Mouse (Mus musculus) spleen, adult 2 months (tissue): ENCODE data around the gene Wfdc11. TPM values are rescaled to one million over a fixed set of nuclear protein-coding genes. Genes with fewer than 3 reads are reported as not detected.
"Not testable (repeated sequence)": the region's sequence is repeated elsewhere in the genome, so short reads cannot be mapped to it uniquely, and the experiment has no call there.

Experiments
- DNase-seq, 2 experiments: peaks; one replicate each; pipeline versions ENCODE4 v3.0.0 to v3.0.0-alpha.2; 2012 to 2021; ENCODE audit warnings: low spot score in 2 of 2, low read depth in 1 of 2
- H3K27ac ChIP-seq: fragments of 200-500 bp; 2 replicates; pipeline ENCODE4 v1.5.1; 2012; ENCODE audit warnings: low read length, inconsistent platforms; ENCODE audit not compliant: insufficient read depth
- H3K27me3 ChIP-seq: fragments of 200-500 bp; 2 replicates; pipeline ENCODE4 v1.6.1; 2012; ENCODE audit warnings: mild to moderate bottlenecking, moderate library complexity, low read length, inconsistent platforms; ENCODE audit not compliant: control insufficient read depth, insufficient read depth
- H3K36me3 ChIP-seq: fragments of 200-500 bp; 2 replicates; pipeline ENCODE4 v1.6.1; 2012; ENCODE audit warnings: mild to moderate bottlenecking, low read length, inconsistent platforms; ENCODE audit not compliant: control insufficient read depth, insufficient read depth
- H3K4me1 ChIP-seq: fragments of 200-500 bp; 2 replicates; pipeline ENCODE4 v1.6.1; 2011; ENCODE audit warnings: inconsistent platforms; ENCODE audit not compliant: control insufficient read depth, insufficient read depth, insufficient read length
- H3K4me3 ChIP-seq: fragments of 200-500 bp; 2 replicates; pipeline ENCODE4 v1.5.1; 2011; ENCODE audit warnings: mild to moderate bottlenecking, inconsistent platforms; ENCODE audit not compliant: insufficient read depth, insufficient read length; ENCODE audit errors: extremely low read depth
- CTCF ChIP-seq: fragments of 200-500 bp; IDR thresholded peaks from 2 replicates; pipeline ENCODE4 v1.5.1; 2011; ENCODE audit warnings: mild to moderate bottlenecking, inconsistent platforms; ENCODE audit not compliant: insufficient read depth, insufficient read length, insufficient replicate concordance; ENCODE audit errors: extremely low read depth
- POLR2A ChIP-seq: fragments of 200-500 bp; IDR thresholded peaks from 2 replicates; pipeline ENCODE4 v1.6.1; 2011; ENCODE audit warnings: low read depth, low read length, inconsistent platforms
- WGBS: fragments of 180-500 bp; shearing (Covaris S2); methylation state at CpG from one replicate; pipeline ENCODE4 v1.1.7; 2018; 5-methylcytosine and 5-hydroxymethylcytosine counted together
- polyA plus RNA-seq: library from polyadenylated mRNA; depleted of rRNA; stranded (reverse); fragments of >200 nt; gene quantifications from 2 replicates; pipeline ENCODE4 v1.2.3, GENCODE M21; 2012; rRNA removed

Gene Wfdc11
- polyA plus RNA-seq, 1 experiment = not detected

DNA sequence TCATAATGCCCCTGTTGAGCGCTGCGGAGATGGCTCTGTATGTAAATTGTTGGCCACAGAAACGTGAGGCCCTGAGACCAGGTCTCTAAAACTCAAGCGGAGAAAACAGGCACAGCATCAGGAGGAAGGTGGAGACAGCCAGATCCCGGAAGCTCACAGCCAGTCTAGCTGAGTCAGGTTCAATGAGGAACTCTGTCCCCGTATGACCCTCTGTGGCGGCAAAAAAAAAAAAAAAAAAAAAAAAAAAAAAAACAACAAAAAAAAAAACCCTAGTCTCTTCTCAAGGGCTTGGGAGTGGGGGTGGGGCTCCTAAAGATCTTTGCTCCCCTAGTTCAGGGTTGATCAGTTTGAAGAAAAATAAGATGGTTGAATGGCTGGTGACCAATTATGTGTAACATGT is 32.8 kb downstream of the Wfdc11 start:
- H3K36me3 ChIP-seq = no peaks in the 10 kb centered on the region
- WGBS = 14% methylated on average over 7 of the region's 7 CpGs
- TF ChIP-seq CTCF = no peak
- no peak for TF ChIP-seq POLR2A
- no peak overlapping the region for H3K27ac ChIP-seq
- no peaks in the 10 kb centered on the region for H3K27me3 ChIP-seq
- DNase-seq = no peak
- no peak overlapping the region for H3K4me3 ChIP-seq
- H3K4me1 ChIP-seq = peaks cover 5% of the 10 kb centered on the region; the same call in 1 of the 2 replicates

- no peak for TF ChIP-seq POLR2A
- no peak for TF ChIP-seq CTCF
- no peaks in the 10 kb centered on the region for H3K27me3 ChIP-seq
- no peak within 1 kb of the TSS for H3K27ac ChIP-seq
- WGBS = 89% methylated on average over 3 of the region's 3 CpGs
- no peak for DNase-seq
- no peak within 1 kb of the TSS for H3K4me3 ChIP-seq
- no peaks in the 10 kb centered on the region for H3K36me3 ChIP-seq
- peaks cover 5% of the 10 kb centered on the region; the same call in 1 of the 2 replicates for H3K4me1 ChIP-seq
Measured at GRCm38 (mm10) chr2:164638696-164639095, 35.2 kb downstream of the Wfdc11 start, which contains the start of gene Wfdc16. Gene Wfdc16, minus strand, starts transcription at chr2:164638796.

- Histone ChIP-seq H3K36me3 (no peaks in the 10 kb centered on the region), H3K27me3 (no peaks in the 10 kb centered on the region), H3K4me1 (no peaks in the 10 kb centered on the region), H3K4me3 (no peak overlapping the region), H3K27ac (no peak overlapping the region)
- TF ChIP-seq POLR2A = no peak
- no peak for TF ChIP-seq CTCF
- no peak for DNase-seq
- WGBS = 90% methylated on average over 9 of the region's 9 CpGs
Measured at GRCm38 (mm10) chr2:164635266-164635665, 38.6 kb downstream of the Wfdc11 start.

- 65% methylated on average over 4 of the region's 4 CpGs for WGBS
- H3K36me3 ChIP-seq = no peaks in the 10 kb centered on the region
- TF ChIP-seq POLR2A = no peak
- no peak for TF ChIP-seq CTCF
Measured at GRCm38 (mm10) chr2:164621775-164622174, 52.1 kb downstream of the Wfdc11 start.

DNA sequence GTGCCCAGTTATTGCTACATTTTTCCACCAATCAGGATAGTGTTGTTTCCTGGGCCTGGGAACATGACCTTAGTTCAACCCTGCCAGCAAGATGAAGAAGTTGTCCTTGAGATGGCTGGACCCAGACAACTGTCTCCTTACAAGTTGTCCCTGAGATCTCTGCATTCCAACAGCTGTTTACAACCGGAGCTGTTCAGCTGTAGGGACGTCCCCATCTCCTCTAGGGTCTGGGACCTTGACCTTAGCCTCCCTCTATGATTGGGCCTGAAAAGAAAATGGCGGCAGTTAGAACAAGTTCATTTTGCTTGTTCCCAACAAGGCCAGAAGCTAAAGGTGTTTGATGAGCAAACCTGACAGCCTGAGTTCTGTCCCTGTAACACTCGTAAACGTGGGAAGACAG is 54.8 kb downstream of the Wfdc11 start:
- H3K27me3 ChIP-seq = no peaks in the 10 kb centered on the region
- no peaks in the 10 kb centered on the region for H3K36me3 ChIP-seq
- 84% methylated on average over 5 of the region's 5 CpGs for WGBS
- no peak overlapping the region for H3K4me3 ChIP-seq
- no peak overlapping the region for H3K27ac ChIP-seq
- H3K4me1 ChIP-seq = no peaks in the 10 kb centered on the region
- no peak for TF ChIP-seq CTCF
- TF ChIP-seq POLR2A = no peak
- no peak for DNase-seq

More at GRCm38 (mm10) chr2:164621775-164622174, 52.1 kb downstream of the Wfdc11 start:
- no peaks in the 10 kb centered on the region for H3K4me1 ChIP-seq
- no peak overlapping the region for H3K27ac ChIP-seq
- no peak for DNase-seq
- H3K27me3 ChIP-seq = no peaks in the 10 kb centered on the region
- no peak overlapping the region for H3K4me3 ChIP-seq

DNA sequence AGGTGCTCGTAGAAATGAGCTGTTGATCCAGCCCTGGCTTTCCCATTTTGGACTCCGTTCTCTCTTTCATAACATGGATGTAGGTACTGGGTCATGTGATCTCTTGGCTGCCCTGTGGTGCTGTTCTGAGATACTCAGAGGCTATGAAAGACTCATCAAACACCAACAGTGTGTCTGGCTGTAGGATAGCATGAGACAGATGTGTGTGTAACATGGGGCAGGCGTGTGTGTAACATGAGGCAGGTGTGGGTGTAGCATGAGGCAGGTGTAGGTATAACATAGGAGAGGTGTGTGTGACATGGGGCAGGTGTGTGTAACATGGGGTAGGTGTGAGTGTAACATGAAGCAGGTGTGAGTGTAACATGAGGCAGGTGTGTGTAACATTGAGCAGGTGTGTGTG is 58.5 kb downstream of the Wfdc11 start:
- Histone ChIP-seq H3K4me1 (no peaks in the 10 kb centered on the region), H3K27ac (no peak overlapping the region), H3K36me3 (no peaks in the 10 kb centered on the region), H3K27me3 (no peaks in the 10 kb centered on the region), H3K4me3 (no peak overlapping the region)
- no peak for TF ChIP-seq POLR2A
- DNase-seq = no peak
- WGBS = 83% methylated on average over 3 of the region's 3 CpGs

DNA sequence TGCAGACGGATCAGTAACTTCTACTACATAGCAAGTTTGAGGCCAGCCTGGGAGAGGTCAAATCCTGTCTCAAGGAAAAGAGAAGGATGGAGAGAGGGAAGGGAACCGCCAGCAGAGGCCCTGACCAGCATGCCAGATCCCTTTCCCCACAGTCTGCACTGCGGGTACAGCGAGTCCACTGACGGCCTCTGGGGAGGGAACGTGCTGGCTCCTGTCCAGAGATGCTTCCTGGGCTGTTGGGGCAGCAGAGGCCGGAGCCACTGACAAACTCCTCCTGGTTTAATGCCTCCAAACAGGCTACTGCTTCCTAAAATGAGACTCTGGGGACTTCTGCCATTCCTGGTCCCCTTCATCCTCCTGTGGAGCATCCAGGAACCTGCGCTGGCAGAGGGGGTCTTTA is 60.4 kb downstream of the Wfdc11 start, which contains the start of the genes Wfdc6b and Wfdc8:
Gene Wfdc6b (plus strand): TSS at position 52 of the 400 bp plus-strand sequence.
Gene Wfdc8 (minus strand): TSS at position 156 of the 400 bp plus-strand sequence.
- H3K36me3 ChIP-seq, H3K4me3 ChIP-seq, H3K27me3 ChIP-seq, DNase-seq, H3K4me1 ChIP-seq, H3K27ac ChIP-seq: not testable (repeated sequence)
- 63% methylated on average over 8 of the region's 8 CpGs for WGBS

Other genes with a start within 250 kb of the Wfdc11 start
- 21.0 and 25.0 TPM in 2 replicates for gene Sdc4, start 230.2 kb downstream of the Wfdc11 start, polyA plus RNA-seq
- 111 and 172 TPM in 2 replicates for gene Sys1, start 217.1 kb downstream of the Wfdc11 start, polyA plus RNA-seq
- 16.4 and 17.2 TPM in 2 replicates for gene Gm20458, start 213.1 kb downstream of the Wfdc11 start, polyA plus RNA-seq
- not detected in 2 replicates for gene Trp53tg5, start 200.4 kb downstream of the Wfdc11 start, polyA plus RNA-seq
- 15.6 and 20.3 TPM in 2 replicates for gene Dbndd2, start 188.0 kb downstream of the Wfdc11 start, polyA plus RNA-seq
- gene Pigt, start 176.6 kb downstream of the Wfdc11 start, polyA plus RNA-seq = 85.0 and 108 TPM in 2 replicates
- 0.33 and 0.47 TPM in 2 replicates for gene Wfdc2, start 111.7 kb downstream of the Wfdc11 start, polyA plus RNA-seq
- not detected in 2 replicates for gene Spint3, start 100.6 kb downstream of the Wfdc11 start, polyA plus RNA-seq
- gene Wfdc6a, start 88.6 kb downstream of the Wfdc11 start, polyA plus RNA-seq = 0.15 and 0.21 TPM in 2 replicates
- not detected in 2 replicates for gene Eppin, start 80.5 kb downstream of the Wfdc11 start, polyA plus RNA-seq
- not detected in 2 replicates for gene Wfdc6b, start 60.6 kb downstream of the Wfdc11 start, polyA plus RNA-seq
- not detected in 2 replicates for gene Wfdc8, start 60.5 kb downstream of the Wfdc11 start, polyA plus RNA-seq
- gene Wfdc16, start 35.3 kb downstream of the Wfdc11 start, polyA plus RNA-seq = not detected in 2 replicates
- not detected in 2 replicates for gene Wfdc10, start 18.0 kb downstream of the Wfdc11 start, polyA plus RNA-seq
- not detected in 2 replicates for gene Wfdc9, start 17.5 kb downstream of the Wfdc11 start, polyA plus RNA-seq
- not detected in 2 replicates for gene Wfdc13, start 11.0 kb upstream of the Wfdc11 start, polyA plus RNA-seq
- not detected in 2 replicates for gene Spint4, start 24.4 kb upstream of the Wfdc11 start, polyA plus RNA-seq
- not detected in 2 replicates for gene Spint5, start 41.2 kb upstream of the Wfdc11 start, polyA plus RNA-seq
- 0.18 and 0.34 TPM in 2 replicates for gene Wfdc3, start 71.8 kb upstream of the Wfdc11 start, polyA plus RNA-seq
- 38.9 and 48.0 TPM in 2 replicates for gene Dnttip1, start 71.9 kb upstream of the Wfdc11 start, polyA plus RNA-seq
- 92.8 and 97.2 TPM in 2 replicates for gene Ube2c, start 95.8 kb upstream of the Wfdc11 start, polyA plus RNA-seq
- gene Tnnc2, start 105.9 kb upstream of the Wfdc11 start, polyA plus RNA-seq = not detected in 2 replicates
- gene Snx21, start 111.7 kb upstream of the Wfdc11 start, polyA plus RNA-seq = 9.5 and 12.9 TPM in 2 replicates
- 44.9 and 54.1 TPM in 2 replicates for gene Acot8, start 130.8 kb upstream of the Wfdc11 start, polyA plus RNA-seq
- 2.5 and 3.0 TPM in 2 replicates for gene Zswim3, start 131.0 kb upstream of the Wfdc11 start, polyA plus RNA-seq
- gene Zswim1, start 148.6 kb upstream of the Wfdc11 start, polyA plus RNA-seq = 7.7 and 9.3 TPM in 2 replicates
- gene Spata25, start 154.4 kb upstream of the Wfdc11 start, polyA plus RNA-seq = 0.16 and 0.40 TPM in 2 replicates
- gene Ctsa, start 158.8 kb upstream of the Wfdc11 start, polyA plus RNA-seq = 318 and 362 TPM in 2 replicates
- gene Neurl2, start 159.4 kb upstream of the Wfdc11 start, polyA plus RNA-seq = 5.7 and 9.6 TPM in 2 replicates
- gene Pltp, start 183.6 kb upstream of the Wfdc11 start, polyA plus RNA-seq = 48.3 and 51.8 TPM in 2 replicates
- gene Pcif1, start 205.2 kb upstream of the Wfdc11 start, polyA plus RNA-seq = 33.2 and 36.7 TPM in 2 replicates
- gene Zfp335, start 237.7 kb upstream of the Wfdc11 start, polyA plus RNA-seq = 37.8 and 47.5 TPM in 2 replicates